Mouse (Mus musculus) brown adipose tissue, adult 24 weeks (tissue): ENCODE results near the gene Helq. TPM values are rescaled to one million over a fixed set of nuclear protein-coding genes. Genes with fewer than 3 reads are reported as not detected.

Experiments
- H3K27ac ChIP-seq: fragments of 200-500 bp; replicated peaks from 2 replicates; pipeline ENCODE4 v1.5.1; 2012; ENCODE audit warnings: low read depth, mild to moderate bottlenecking, low read length
- H3K4me1 ChIP-seq: fragments of 200-500 bp; 2 replicates; pipeline ENCODE4 v1.6.1; 2012; ENCODE audit warnings: low read length, mixed read lengths; ENCODE audit not compliant: control insufficient read depth, insufficient read depth, insufficient read length
- H3K4me3 ChIP-seq: fragments of 200-500 bp; 2 replicates; pipeline ENCODE4 v1.5.1; 2012; ENCODE audit warnings: low read depth, mild to moderate bottlenecking, low read length, moderate library complexity; ENCODE audit not compliant: insufficient read depth
- polyA plus RNA-seq: library from polyadenylated mRNA; stranded (reverse); fragments of >200 nt; gene quantifications from 2 replicates; pipeline ENCODE4 v1.2.4, GENCODE M21; 2012; ENCODE audit not compliant: missing spikeins, insufficient read depth, insufficient read length

Helq gene
- polyA plus RNA-seq, 1 experiment: 6.6 TPM

GRCm38 (mm10) chr5:100820483-100821184 lies 22.2 kb upstream of the Helq start, which contains the start of gene Abraxas1:
Gene Abraxas1 (minus strand): TSS chr5:100820965.
- H3K27ac ChIP-seq: peak within 1 kb of the TSS; percentile 46; the same call in 1 of the 2 replicates
- peak within 1 kb of the TSS; percentile 97 for H3K4me3 ChIP-seq
- H3K4me1 ChIP-seq: no peaks in the 10 kb centered on the region; the same call in 1 of the 2 replicates

GRCm38 (mm10) chr5:100819568-100820480 lies 21.4 kb upstream of the Helq start:
- H3K27ac ChIP-seq: peak overlapping the region; percentile 46; the same call in 1 of the 2 replicates
- peak overlapping the region; percentile 97 for H3K4me3 ChIP-seq
- H3K4me1 ChIP-seq: no peaks in the 10 kb centered on the region; the same call in 1 of the 2 replicates

- no peak overlapping the region for H3K4me3 ChIP-seq
- no peaks in the 10 kb centered on the region; the same call in 1 of the 2 replicates for H3K4me1 ChIP-seq
- H3K27ac ChIP-seq: no peak overlapping the region
These were observed 19.9 kb upstream of the Helq start for GRCm38 (mm10) chr5:100818341-100818740.

- Histone ChIP-seq H3K4me3 (no peak overlapping the region), H3K27ac (no peak overlapping the region), H3K4me1 (no peaks in the 10 kb centered on the region)
These were observed 4.3 kb downstream of the Helq start for GRCm38 (mm10) chr5:100794084-100794483.

GRCm38 (mm10) chr5:100792261-100792660 lies 6.1 kb downstream of the Helq start:
- Histone ChIP-seq H3K4me1 (no peaks in the 10 kb centered on the region), H3K27ac (no peak overlapping the region), H3K4me3 (no peak overlapping the region)

- no peaks in the 10 kb centered on the region for H3K4me1 ChIP-seq
- no peak overlapping the region for H3K27ac ChIP-seq
- no peak overlapping the region for H3K4me3 ChIP-seq
These were observed 10.9 kb downstream of the Helq start for GRCm38 (mm10) chr5:100787527-100787926.

- no peaks in the 10 kb centered on the region for H3K4me1 ChIP-seq
- H3K27ac ChIP-seq: no peak overlapping the region
- H3K4me3 ChIP-seq: no peak overlapping the region
These were observed 19.4 kb downstream of the Helq start for GRCm38 (mm10) chr5:100779002-100779401.

- H3K4me3 ChIP-seq: no peak overlapping the region
- no peak overlapping the region for H3K27ac ChIP-seq
- H3K4me1 ChIP-seq: no peaks in the 10 kb centered on the region
These were observed 21.5 kb downstream of the Helq start for GRCm38 (mm10) chr5:100776900-100777299.

GRCm38 (mm10) chr5:100775778-100776404 lies 22.5 kb downstream of the Helq start:
- Histone ChIP-seq H3K27ac (no peak overlapping the region), H3K4me1 (no peaks in the 10 kb centered on the region), H3K4me3 (no peak overlapping the region)

GRCm38 (mm10) chr5:100771575-100771974 lies 26.8 kb downstream of the Helq start:
- Histone ChIP-seq H3K4me3 (no peak overlapping the region), H3K4me1 (no peaks in the 10 kb centered on the region), H3K27ac (no peak overlapping the region)

GRCm38 (mm10) chr5:100766026-100766425 lies 32.4 kb downstream of the Helq start:
- H3K4me1 ChIP-seq: no peaks in the 10 kb centered on the region
- H3K4me3 ChIP-seq: no peak overlapping the region
- no peak overlapping the region for H3K27ac ChIP-seq

- Histone ChIP-seq H3K27ac (no peak overlapping the region), H3K4me3 (no peak overlapping the region), H3K4me1 (no peaks in the 10 kb centered on the region)
These were observed 36.7 kb downstream of the Helq start for GRCm38 (mm10) chr5:100761736-100762135.

- Histone ChIP-seq H3K4me3 (no peak overlapping the region), H3K27ac (no peak overlapping the region), H3K4me1 (no peaks in the 10 kb centered on the region)
These were observed 38.2 kb downstream of the Helq start for GRCm38 (mm10) chr5:100760049-100760663.

- no peak overlapping the region for H3K4me3 ChIP-seq
- no peaks in the 10 kb centered on the region for H3K4me1 ChIP-seq
- no peak overlapping the region for H3K27ac ChIP-seq
These were observed 40.3 kb downstream of the Helq start for GRCm38 (mm10) chr5:100758121-100758520.

- H3K4me3 ChIP-seq: no peak overlapping the region
- no peaks in the 10 kb centered on the region for H3K4me1 ChIP-seq
These were observed 45.0 kb downstream of the Helq start for GRCm38 (mm10) chr5:100753407-100753806.

More at GRCm38 (mm10) chr5:100753407-100753806, 45.0 kb downstream of the Helq start:
- no peak overlapping the region for H3K27ac ChIP-seq
